Mouse (Mus musculus): Measurements from ENCODE around the gene Dhdds.

GRCm38 (mm10) chr4:133990035-133990434 is 10.7 kb downstream of the Dhdds start:
- TF ChIP-seq CTCF (IDR thresholded peaks at IDR 0.05; ENCODE audit: control insufficient read depth, insufficient read depth, insufficient read length) = no peak
- TF ChIP-seq CEBPB (IDR thresholded peaks at IDR 0.05; ENCODE audit: low read depth) = no peak
- TF ChIP-seq MYOD1 (IDR thresholded peaks at IDR 0.05; ENCODE audit: control insufficient read depth, insufficient read length, low read depth) = no peak
- TF ChIP-seq MAX (IDR thresholded peaks at IDR 0.05) = no peak
- no peak for TF ChIP-seq USF1 (IDR thresholded peaks at IDR 0.05; ENCODE audit: low read depth)
- no peak for TF ChIP-seq MYOG (IDR thresholded peaks at IDR 0.05; ENCODE audit: control insufficient read depth, extremely low read depth, insufficient read length)
- no peak for TF ChIP-seq FOSL1 (IDR thresholded peaks at IDR 0.05; ENCODE audit: insufficient read depth, low read length, poor library complexity, severe bottlenecking)

All from C2C12 (cell line).